Mouse (Mus musculus): Measurements from ENCODE around the gene Wdr13. TPM values are rescaled to one million over a fixed set of nuclear protein-coding genes. Genes with fewer than 3 reads are reported as not detected.

The Wdr13 gene
- total RNA-seq, 1 experiment from 2014 or later = 56.3 TPM

Other genes starting within 250 kb of the Wdr13 start
- 23.4 and 25.0 TPM in 2 replicates for gene Slc35a2, start 248.9 kb downstream of the Wdr13 start, total RNA-seq (2017)
- gene Pqbp1, start 233.6 kb downstream of the Wdr13 start, total RNA-seq (2017) = 190 and 213 TPM in 2 replicates
- gene Timm17b, start 233.5 kb downstream of the Wdr13 start, total RNA-seq (2017) = 33.0 and 43.4 TPM in 2 replicates
- gene Gm10491, start 225.1 kb downstream of the Wdr13 start, total RNA-seq (2017) = not detected in 2 replicates
- 1.9 TPM in 1 of 2 replicates, not detected in the other for gene Gm10490, start 223.3 kb downstream of the Wdr13 start, total RNA-seq (2017)
- not detected in 2 replicates for gene Pcsk1n, start 213.1 kb downstream of the Wdr13 start, total RNA-seq (2017)
- gene Eras, start 204.3 kb downstream of the Wdr13 start, total RNA-seq (2017) = not detected in 2 replicates
- 6.4 and 9.7 TPM in 2 replicates for gene Hdac6, start 185.0 kb downstream of the Wdr13 start, total RNA-seq (2017)
- gene Gata1, start 154.8 kb downstream of the Wdr13 start, total RNA-seq (2017) = 1.4 and 2.0 TPM in 2 replicates
- not detected in 2 replicates for gene Glod5, start 114.4 kb downstream of the Wdr13 start, total RNA-seq (2017)
- 19.5 and 22.6 TPM in 2 replicates for gene Suv39h1, start 58.1 kb downstream of the Wdr13 start, total RNA-seq (2017)
- gene Was, start 42.4 kb downstream of the Wdr13 start, total RNA-seq (2017) = 179 and 193 TPM in 2 replicates
- gene Rbm3, start 13.0 kb upstream of the Wdr13 start, total RNA-seq (2017) = 390 and 446 TPM in 2 replicates
- 12.0 and 12.8 TPM in 2 replicates for gene Tbc1d25, start 43.3 kb upstream of the Wdr13 start, total RNA-seq (2017)
- gene Ebp, start 60.6 kb upstream of the Wdr13 start, total RNA-seq (2017) = 47.1 and 50.1 TPM in 2 replicates
- gene Porcn, start 73.6 kb upstream of the Wdr13 start, total RNA-seq (2017) = 0.23 TPM in 1 of 2 replicates, not detected in the other
- 8.7 and 15.9 TPM in 2 replicates for gene Ftsj1, start 119.5 kb upstream of the Wdr13 start, total RNA-seq (2017)
- 0.49 TPM in 1 of 2 replicates, not detected in the other for gene Slc38a5, start 138.2 kb upstream of the Wdr13 start, total RNA-seq (2017)
- gene Ssxb10, start 194.5 kb upstream of the Wdr13 start, total RNA-seq (2017) = not detected in 2 replicates
- gene Ssxb9, start 234.1 kb upstream of the Wdr13 start, total RNA-seq (2017) = not detected in 2 replicates

All from neutrophil, adult 5-6 weeks (primary cell).